Mouse (Mus musculus) heart, postnatal 0 days (tissue): Measurements from ENCODE around the gene Tldc1. TPM values are rescaled to one million over a fixed set of nuclear protein-coding genes. Genes with fewer than 3 reads are reported as not detected.

Experiments
- ATAC-seq: fragments of 200-750 bp; cut with Nextera tagmentation; 2 replicates; pipeline ENCODE4 v1.8.0; 2017; ENCODE audit warnings: low read depth, moderate number of reproducible peaks, moderate library complexity; ENCODE audit not compliant: insufficient read depth
- DNase-seq: peaks from one replicate; pipeline ENCODE4 v3.0.0-alpha.2; 2016; ENCODE audit warnings: low spot score
- H3K27ac ChIP-seq: fragments of 300-500 bp; sonication (generic); 2 replicates; pipeline ENCODE4 v1.5.1; 2014; ENCODE audit warnings: low read depth, mild to moderate bottlenecking
- H3K27me3 ChIP-seq: fragments of 300-500 bp; sonication (generic); 2 replicates; pipeline ENCODE4 v1.6.1; 2014; ENCODE audit warnings: low read length, mixed read lengths; ENCODE audit not compliant: control insufficient read depth, insufficient read depth
- H3K36me3 ChIP-seq: fragments of 300-500 bp; sonication (generic); replicated peaks from 2 replicates; pipeline ENCODE4 v1.6.1; 2014; ENCODE audit warnings: low read length, mixed read lengths; ENCODE audit not compliant: control insufficient read depth, insufficient read depth
- H3K4me1 ChIP-seq: fragments of 300-500 bp; sonication (generic); 2 replicates; pipeline ENCODE4 v1.6.1; 2014; ENCODE audit warnings: antibody characterized with exemption; ENCODE audit not compliant: control insufficient read depth, insufficient read depth
- H3K4me2 ChIP-seq: fragments of 300-500 bp; sonication (generic); 2 replicates; pipeline ENCODE4 v1.6.1; 2014; ENCODE audit warnings: low read depth, mild to moderate bottlenecking, low read length, moderate library complexity
- H3K4me3 ChIP-seq: fragments of 300-500 bp; sonication (generic); 2 replicates; pipeline ENCODE4 v1.5.1; 2014; ENCODE audit warnings: low read depth, low read length
- H3K9ac ChIP-seq: fragments of 300-500 bp; sonication (generic); replicated peaks from 2 replicates; pipeline ENCODE4 v1.6.1; 2014; ENCODE audit warnings: low read depth, low read length, mixed read lengths
- H3K9me3 ChIP-seq: fragments of 300-500 bp; sonication (generic); replicated peaks from 2 replicates; pipeline ENCODE4 v1.6.1; 2016; ENCODE audit warnings: low read length; ENCODE audit not compliant: control insufficient read depth
- CTCF ChIP-seq: IDR thresholded peaks from 2 replicates; pipeline ENCODE4 v1.5.1; 2016; ENCODE audit warnings: antibody characterized with exemption, control low read depth, low read depth
- EP300 ChIP-seq: IDR thresholded peaks from 2 replicates; pipeline ENCODE4 v1.6.1; 2016; ENCODE audit warnings: antibody characterized with exemption, low read depth
- WGBS: fragments of 180-500 bp; shearing (Covaris S2); extraction: QIAGEN DNeasy Blood & Tissue Kit; methylation state at CpG from one replicate; pipeline ENCODE4 v1.1.7; 2014; 5-methylcytosine and 5-hydroxymethylcytosine counted together
- polyA plus RNA-seq: library from polyadenylated mRNA; unstranded; fragments of >200 nt; fragmentation: Nextera tagmentation; extraction: Ambion mirVana; gene quantifications from 2 replicates; pipeline ENCODE4 v1.2.1, GENCODE M21; 2015
- total RNA-seq: library from RNA; depleted of rRNA; stranded (reverse); fragments of >200 nt; gene quantifications from 2 replicates; pipeline ENCODE4 v1.2.3, GENCODE M21; 2014; ENCODE audit warnings: low replicate concordance

The Tldc1 gene
- total and polyA plus RNA-seq, 2 experiments from 2014 or later, result 12.1 to 28.6 TPM

DNA sequence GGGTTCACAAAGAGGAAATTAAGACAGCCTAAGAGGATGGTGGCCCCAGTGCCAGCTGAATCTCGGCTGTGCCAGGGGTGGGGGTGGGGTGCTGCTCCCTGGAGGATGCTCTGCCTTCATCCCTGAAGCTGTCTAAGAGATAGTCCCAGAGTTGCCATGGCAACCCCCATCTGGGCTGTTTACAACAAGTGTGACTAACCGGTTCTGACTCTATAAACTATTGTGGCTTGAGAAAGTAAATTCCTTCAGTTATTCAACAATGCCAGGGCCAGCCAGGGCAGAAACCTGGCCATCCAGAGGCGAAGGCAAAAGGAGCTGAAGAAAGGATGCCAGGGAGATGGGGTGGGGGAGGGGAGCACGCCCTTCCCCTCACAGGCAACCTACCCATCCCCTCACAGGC lies 23.0 kb upstream of the Tldc1 start:
- Histone ChIP-seq H3K27ac (no peak overlapping the region), H3K4me3 (no peak overlapping the region)

DNA sequence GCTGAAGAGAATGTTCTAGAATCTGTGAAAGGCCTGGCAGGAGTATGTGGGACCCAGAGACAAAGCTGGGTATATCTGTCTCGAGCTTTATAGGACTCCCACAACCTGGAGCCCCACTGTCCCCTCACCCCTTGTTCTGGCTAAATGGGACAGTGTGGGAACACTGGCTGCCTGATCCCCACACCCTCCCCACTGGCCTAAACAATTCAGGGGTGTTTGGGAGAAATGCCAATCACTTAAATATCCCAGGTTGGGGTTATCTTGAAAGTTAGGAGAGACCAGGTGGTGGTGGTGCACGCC lies 20.7 kb upstream of the Tldc1 start:
- 68% methylated on average over 2 of the region's 2 CpGs for WGBS

More for the DNA sequence above, 23.0 kb upstream of the Tldc1 start:
- no peaks in the 10 kb centered on the region for H3K9me3 ChIP-seq
- TF ChIP-seq EP300 (no peak), CTCF (no peak)
- H3K27me3 ChIP-seq, result no peaks in the 10 kb centered on the region
- H3K9ac ChIP-seq, result no peak overlapping the region
- no peaks in the 10 kb centered on the region for H3K4me1 ChIP-seq
- no peak for ATAC-seq
- no peak for DNase-seq
- H3K4me2 ChIP-seq, result no peak overlapping the region
- WGBS, result 26% methylated on average over 4 of the region's 4 CpGs
- H3K36me3 ChIP-seq, result no peaks in the 10 kb centered on the region

DNA sequence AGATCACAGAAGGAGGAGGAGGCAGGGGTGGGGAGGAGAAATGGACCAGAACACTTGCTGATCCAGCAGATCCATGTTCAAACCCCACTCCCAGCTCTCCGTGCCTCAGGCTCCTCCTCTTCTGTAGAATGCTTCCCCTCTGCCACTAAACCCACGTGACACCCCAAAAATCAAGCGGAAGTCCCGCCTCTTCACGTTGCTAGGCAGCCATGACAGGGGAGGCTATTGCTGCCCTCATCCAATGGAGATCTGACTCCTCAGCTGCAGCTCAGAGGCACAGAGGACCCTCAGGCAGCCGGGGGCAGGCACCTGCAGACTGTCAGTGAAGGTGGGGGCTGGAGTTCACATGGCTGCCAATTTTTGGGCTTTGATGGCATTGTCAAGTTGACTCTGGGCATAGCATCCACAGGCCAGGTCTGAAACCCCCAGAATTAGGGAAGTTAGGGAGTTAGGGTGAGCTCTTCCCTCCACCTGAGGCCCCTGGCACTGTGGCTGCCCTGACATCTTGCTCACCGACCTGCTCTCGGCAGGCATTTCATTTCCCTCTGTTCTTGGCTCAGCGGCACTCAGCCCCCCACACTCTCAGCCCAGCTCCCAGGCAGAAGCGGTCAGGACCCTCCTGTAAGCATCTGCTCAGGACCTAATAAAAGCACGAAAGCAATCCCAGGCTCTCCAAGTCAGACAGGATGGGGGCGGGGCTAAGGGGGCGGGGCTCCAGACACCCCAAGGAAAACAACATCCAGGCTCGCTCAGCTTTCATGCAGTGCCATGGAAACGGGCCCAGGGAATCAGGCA lies 20.2 kb upstream of the Tldc1 start:
- H3K27ac ChIP-seq, result no peak overlapping the region
- H3K27me3 ChIP-seq, result no peaks in the 10 kb centered on the region
- peak; percentile 71; the same call in 1 of the 2 replicates for ATAC-seq
- H3K4me1 ChIP-seq, result no peaks in the 10 kb centered on the region
- H3K4me2 ChIP-seq, result peak overlapping the region; percentile 31; the same call in 1 of the 2 replicates
- H3K4me3 ChIP-seq, result no peak overlapping the region
- no peaks in the 10 kb centered on the region for H3K9me3 ChIP-seq
- WGBS, result 10% methylated on average over 15 of the region's 15 CpGs
- no peak overlapping the region for H3K9ac ChIP-seq
- TF ChIP-seq EP300 (no peak), CTCF (no peak)
- peak; percentile 46 for DNase-seq
- H3K36me3 ChIP-seq, result no peaks in the 10 kb centered on the region

More for the DNA sequence above, 20.7 kb upstream of the Tldc1 start:
- Histone ChIP-seq H3K36me3 (no peaks in the 10 kb centered on the region), H3K9ac (no peak overlapping the region), H3K27ac (no peak overlapping the region), H3K9me3 (no peaks in the 10 kb centered on the region), H3K27me3 (no peaks in the 10 kb centered on the region), H3K4me1 (no peaks in the 10 kb centered on the region), H3K4me3 (no peak overlapping the region), H3K4me2 (no peak overlapping the region)
- DNase-seq (no peak), ATAC-seq (no peak)
- TF ChIP-seq CTCF, result no peak
- TF ChIP-seq EP300, result no peak

DNA sequence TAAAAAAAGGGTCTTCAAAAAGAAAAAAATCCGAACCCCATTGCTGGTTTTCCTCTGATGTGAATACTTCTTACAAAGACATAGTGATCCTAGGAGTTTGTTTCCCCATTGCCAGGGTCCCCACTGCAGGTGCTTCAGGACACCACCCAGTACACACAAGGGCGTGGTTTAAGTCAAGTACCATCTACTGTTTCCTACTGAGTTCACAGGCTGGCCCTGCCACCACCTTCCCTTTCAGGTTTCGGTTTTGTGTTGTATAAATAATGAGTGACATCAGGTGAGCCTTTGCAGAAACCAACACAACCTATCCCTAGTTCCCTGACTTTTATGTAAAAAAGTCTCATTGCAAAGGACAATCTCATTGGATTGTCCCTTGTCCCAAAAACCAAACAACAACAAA lies 17.4 kb upstream of the Tldc1 start:
- H3K27me3 ChIP-seq, result no peaks in the 10 kb centered on the region

DNA sequence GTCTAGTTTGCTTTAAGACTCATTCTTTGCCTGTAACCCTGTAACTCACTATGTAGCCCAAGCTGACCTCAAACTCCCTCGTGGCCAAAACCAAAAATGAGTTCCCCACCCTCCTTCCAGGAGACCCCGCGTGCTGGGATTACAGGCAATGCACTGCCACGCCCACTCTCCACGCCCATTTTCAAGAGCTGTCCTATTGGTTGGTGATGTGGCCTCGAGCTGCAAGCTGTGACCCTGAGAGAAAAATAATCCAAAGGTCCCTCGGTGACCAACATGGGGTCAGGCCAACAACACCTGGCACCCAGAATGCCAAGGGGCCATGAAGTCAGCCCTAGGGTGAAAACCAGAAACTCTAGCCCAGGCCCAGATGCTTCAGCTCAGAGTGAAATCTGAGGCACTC lies 16.5 kb upstream of the Tldc1 start:
- H3K27ac ChIP-seq, result no peak overlapping the region
- WGBS, result 45% methylated on average over 7 of the region's 7 CpGs
- no peak for ATAC-seq
- H3K9me3 ChIP-seq, result no peaks in the 10 kb centered on the region
- H3K27me3 ChIP-seq, result no peaks in the 10 kb centered on the region
- DNase-seq, result no peak
- no peaks in the 10 kb centered on the region for H3K36me3 ChIP-seq
- no peak overlapping the region for H3K4me3 ChIP-seq
- H3K9ac ChIP-seq, result no peak overlapping the region
- TF ChIP-seq CTCF, result no peak
- no peak for TF ChIP-seq EP300
- H3K4me2 ChIP-seq, result no peak overlapping the region
- H3K4me1 ChIP-seq, result no peaks in the 10 kb centered on the region

More for the DNA sequence above, 17.4 kb upstream of the Tldc1 start:
- Histone ChIP-seq H3K27ac (no peak overlapping the region), H3K9me3 (no peaks in the 10 kb centered on the region), H3K9ac (no peak overlapping the region), H3K4me3 (no peak overlapping the region), H3K36me3 (no peaks in the 10 kb centered on the region), H3K4me1 (no peaks in the 10 kb centered on the region), H3K4me2 (no peak overlapping the region)
- WGBS, result 86% methylated on average over 3 of the region's 3 CpGs
- no peak for TF ChIP-seq CTCF
- TF ChIP-seq EP300, result no peak
- ATAC-seq (no peak), DNase-seq (no peak)
